Mouse (Mus musculus) intestine, embryonic 15.5 days (tissue): ENCODE measurements around the gene Gstt1. TPM values are rescaled to one million over a fixed set of nuclear protein-coding genes. Genes with fewer than 3 reads are reported as not detected.

ENCODE experiments used
- ATAC-seq: fragments of 200-750 bp; cut with Nextera tagmentation; 2 replicates; pipeline ENCODE4 v1.8.0; 2017; ENCODE audit warnings: moderate TSS enrichment, moderate library complexity
- H3K27ac ChIP-seq: fragments of 300-500 bp; sonication (generic); 2 replicates; pipeline ENCODE4 v1.5.1; 2015; ENCODE audit warnings: mild to moderate bottlenecking, inconsistent platforms
- H3K27me3 ChIP-seq: fragments of 300-500 bp; sonication (generic); replicated peaks from 2 replicates; pipeline ENCODE4 v1.6.1; 2015; ENCODE audit warnings: inconsistent platforms
- H3K36me3 ChIP-seq: fragments of 300-500 bp; sonication (generic); 2 replicates; pipeline ENCODE4 v1.6.1; 2015; ENCODE audit warnings: inconsistent platforms
- H3K4me1 ChIP-seq: fragments of 300-500 bp; sonication (generic); replicated peaks from 2 replicates; pipeline ENCODE4 v1.6.1; 2015; ENCODE audit warnings: inconsistent platforms
- H3K4me2 ChIP-seq: fragments of 300-500 bp; sonication (generic); replicated peaks from 2 replicates; pipeline ENCODE4 v1.6.1; 2015; ENCODE audit warnings: mild to moderate bottlenecking, inconsistent platforms
- H3K4me3 ChIP-seq: fragments of 300-500 bp; sonication (generic); replicated peaks from 2 replicates; pipeline ENCODE4 v1.5.1; 2015; ENCODE audit warnings: inconsistent platforms
- H3K9ac ChIP-seq: fragments of 300-500 bp; sonication (generic); 2 replicates; pipeline ENCODE4 v1.6.1; 2015; ENCODE audit warnings: inconsistent platforms
- H3K9me3 ChIP-seq: fragments of 300-500 bp; sonication (generic); 2 replicates; pipeline ENCODE4 v1.6.1; 2016; ENCODE audit warnings: inconsistent platforms
- WGBS: fragments of 180-500 bp; shearing (Covaris S2); methylation state at CpG from one replicate; pipeline ENCODE4 v1.1.7; 2015; 5-methylcytosine and 5-hydroxymethylcytosine counted together
- polyA plus RNA-seq: library from polyadenylated mRNA; unstranded; fragments of >200 nt; fragmentation: Nextera tagmentation; extraction: Ambion mirVana; gene quantifications from 2 replicates; pipeline ENCODE4 v1.2.1, GENCODE M21; 2015

Gstt1 gene
- polyA plus RNA-seq, 1 experiment from 2014 or later, result 15.0 TPM

GRCm38 (mm10) chr10:75832272-75832895 is 34.0 kb upstream of the Gstt1 start:
- WGBS, result 66% methylated on average over 13 of the region's 13 CpGs
- no peak overlapping the region for H3K9ac ChIP-seq
- H3K4me2 ChIP-seq, result no peak overlapping the region
- H3K9me3 ChIP-seq, result no peaks in the 10 kb centered on the region
- H3K4me1 ChIP-seq, result peaks cover 17% of the 10 kb centered on the region; the same call in 1 of the 2 replicates
- H3K27ac ChIP-seq, result no peak overlapping the region
- no peak overlapping the region for H3K4me3 ChIP-seq
- no peak for ATAC-seq
- H3K27me3 ChIP-seq, result no peaks in the 10 kb centered on the region
- H3K36me3 ChIP-seq, result no peaks in the 10 kb centered on the region

- no peak for ATAC-seq
- 87% methylated on average over 2 of the region's 2 CpGs for WGBS
Observed at GRCm38 (mm10) chr10:75830275-75830670, 31.9 kb upstream of the Gstt1 start.

GRCm38 (mm10) chr10:75829529-75830274 is 31.3 kb upstream of the Gstt1 start:
- Histone ChIP-seq H3K4me2 (no peak overlapping the region), H3K4me1 (peaks cover 8% of the 10 kb centered on the region; the same call in 1 of the 2 replicates), H3K27me3 (no peaks in the 10 kb centered on the region), H3K9me3 (no peaks in the 10 kb centered on the region), H3K9ac (no peak overlapping the region), H3K36me3 (no peaks in the 10 kb centered on the region), H3K27ac (no peak overlapping the region), H3K4me3 (no peak overlapping the region)
- ATAC-seq, result no peak
- WGBS, result 79% methylated on average over 2 of the region's 2 CpGs

More at GRCm38 (mm10) chr10:75830275-75830670, 31.9 kb upstream of the Gstt1 start:
- peaks cover 8% of the 10 kb centered on the region; the same call in 1 of the 2 replicates for H3K4me1 ChIP-seq
- H3K9ac ChIP-seq, result no peak overlapping the region
- H3K4me2 ChIP-seq, result no peak overlapping the region
- no peak overlapping the region for H3K4me3 ChIP-seq
- no peaks in the 10 kb centered on the region for H3K27me3 ChIP-seq
- H3K27ac ChIP-seq, result no peak overlapping the region
- no peaks in the 10 kb centered on the region for H3K36me3 ChIP-seq
- H3K9me3 ChIP-seq, result no peaks in the 10 kb centered on the region

- Histone ChIP-seq H3K4me2 (no peak overlapping the region), H3K27me3 (no peaks in the 10 kb centered on the region), H3K36me3 (no peaks in the 10 kb centered on the region), H3K4me1 (peaks cover 3% of the 10 kb centered on the region; the same call in 1 of the 2 replicates), H3K27ac (no peak overlapping the region), H3K9me3 (no peaks in the 10 kb centered on the region), H3K9ac (no peak overlapping the region), H3K4me3 (no peak overlapping the region)
- ATAC-seq, result no peak
Observed at GRCm38 (mm10) chr10:75828500-75828931, 30.1 kb upstream of the Gstt1 start.

- no peak for ATAC-seq
- no peaks in the 10 kb centered on the region for H3K4me1 ChIP-seq
- H3K9ac ChIP-seq, result no peak overlapping the region
- no peak overlapping the region for H3K4me3 ChIP-seq
- H3K27me3 ChIP-seq, result no peaks in the 10 kb centered on the region
- no peak overlapping the region for H3K27ac ChIP-seq
- H3K36me3 ChIP-seq, result no peaks in the 10 kb centered on the region
- no peak overlapping the region for H3K4me2 ChIP-seq
- H3K9me3 ChIP-seq, result no peaks in the 10 kb centered on the region
- WGBS, result 91% methylated on average over 4 of the region's 4 CpGs
Observed at GRCm38 (mm10) chr10:75827668-75828360, 29.4 kb upstream of the Gstt1 start.

- Histone ChIP-seq H3K27me3 (no peaks in the 10 kb centered on the region), H3K9me3 (no peaks in the 10 kb centered on the region), H3K27ac (no peak overlapping the region), H3K4me1 (no peaks in the 10 kb centered on the region), H3K9ac (no peak overlapping the region), H3K4me3 (no peak overlapping the region), H3K4me2 (no peak overlapping the region), H3K36me3 (no peaks in the 10 kb centered on the region)
- no peak for ATAC-seq
- 81% methylated on average over 4 of the region's 4 CpGs for WGBS
Observed at GRCm38 (mm10) chr10:75824530-75824929, 26.1 kb upstream of the Gstt1 start.

GRCm38 (mm10) chr10:75823782-75824181 is 25.4 kb upstream of the Gstt1 start:
- Histone ChIP-seq H3K9ac (no peak overlapping the region), H3K4me3 (no peak overlapping the region), H3K36me3 (no peaks in the 10 kb centered on the region), H3K4me2 (no peak overlapping the region), H3K27me3 (no peaks in the 10 kb centered on the region), H3K27ac (no peak overlapping the region), H3K9me3 (no peaks in the 10 kb centered on the region), H3K4me1 (no peaks in the 10 kb centered on the region)
- ATAC-seq, result no peak
- 81% methylated on average over 1 of the region's 1 CpGs for WGBS

GRCm38 (mm10) chr10:75822443-75822842 is 24.1 kb upstream of the Gstt1 start, which contains the start of gene Gstt4:
Gstt4 (minus strand) TSS chr10:75822543.
- no peak within 1 kb of the TSS for H3K27ac ChIP-seq
- H3K4me3 ChIP-seq, result no peak within 1 kb of the TSS
- ATAC-seq, result no peak
- H3K4me2 ChIP-seq, result no peak within 1 kb of the TSS
- H3K9me3 ChIP-seq, result no peaks in the 10 kb centered on the region
- H3K9ac ChIP-seq, result no peak within 1 kb of the TSS
- H3K4me1 ChIP-seq, result no peaks in the 10 kb centered on the region
- H3K36me3 ChIP-seq, result no peaks in the 10 kb centered on the region
- H3K27me3 ChIP-seq, result no peaks in the 10 kb centered on the region
- 97% methylated on average over 2 of the region's 2 CpGs for WGBS

- Histone ChIP-seq H3K9me3 (no peaks in the 10 kb centered on the region), H3K27ac (no peak overlapping the region), H3K4me2 (no peak overlapping the region), H3K4me1 (no peaks in the 10 kb centered on the region), H3K27me3 (no peaks in the 10 kb centered on the region), H3K9ac (no peak overlapping the region), H3K4me3 (no peak overlapping the region), H3K36me3 (no peaks in the 10 kb centered on the region)
- 87% methylated on average over 5 of the region's 5 CpGs for WGBS
- no peak for ATAC-seq
Observed at GRCm38 (mm10) chr10:75819882-75820281, 21.5 kb upstream of the Gstt1 start.

- 57% methylated on average over 10 of the region's 10 CpGs for WGBS
- no peaks in the 10 kb centered on the region for H3K27me3 ChIP-seq
- H3K36me3 ChIP-seq, result no peaks in the 10 kb centered on the region
- H3K9ac ChIP-seq, result no peak overlapping the region
- no peak for ATAC-seq
- no peaks in the 10 kb centered on the region for H3K4me1 ChIP-seq
- H3K4me2 ChIP-seq, result no peak overlapping the region
- H3K27ac ChIP-seq, result no peak overlapping the region
- H3K9me3 ChIP-seq, result no peaks in the 10 kb centered on the region
- no peak overlapping the region for H3K4me3 ChIP-seq
Observed at GRCm38 (mm10) chr10:75818641-75819040, 20.3 kb upstream of the Gstt1 start.

- ATAC-seq, result no peak
- Histone ChIP-seq H3K27me3 (no peaks in the 10 kb centered on the region), H3K27ac (no peak overlapping the region), H3K9ac (no peak overlapping the region), H3K4me1 (no peaks in the 10 kb centered on the region), H3K9me3 (no peaks in the 10 kb centered on the region), H3K4me2 (no peak overlapping the region), H3K4me3 (no peak overlapping the region), H3K36me3 (no peaks in the 10 kb centered on the region)
- WGBS, result 65% methylated on average over 2 of the region's 2 CpGs
Observed at GRCm38 (mm10) chr10:75804217-75804616, 5.8 kb upstream of the Gstt1 start.

- H3K27ac ChIP-seq, result no peak overlapping the region
- peak; percentile 63 for ATAC-seq
- 2% methylated on average over 12 of the region's 12 CpGs for WGBS
Observed at GRCm38 (mm10) chr10:75797619-75798175, 687 bp downstream of the Gstt1 start.

More at GRCm38 (mm10) chr10:75797619-75798175, 687 bp downstream of the Gstt1 start:
- H3K9ac ChIP-seq, result peak overlapping the region; percentile 34
- H3K9me3 ChIP-seq, result no peaks in the 10 kb centered on the region
- peak overlapping the region; percentile 50 for H3K4me3 ChIP-seq
- peaks cover 16% of the 10 kb centered on the region for H3K4me1 ChIP-seq
- peak overlapping the region; percentile 94 for H3K4me2 ChIP-seq
- no peaks in the 10 kb centered on the region for H3K27me3 ChIP-seq
- no peaks in the 10 kb centered on the region for H3K36me3 ChIP-seq
